Mouse (Mus musculus) erythroblast, embryonic 14.5 days (primary cell): ENCODE data around the gene Psmd3. TPM values are rescaled to one million over a fixed set of nuclear protein-coding genes. Genes with fewer than 3 reads are reported as not detected.
"Not testable (repeated sequence)": the region's sequence is repeated elsewhere in the genome, so short reads cannot be mapped to it uniquely, and the experiment has no call there.

Experiments
- H3K27me3 ChIP-seq: 2 replicates; pipeline ENCODE4 v1.6.1; 2012; ENCODE audit warnings: inconsistent platforms; ENCODE audit not compliant: control insufficient read depth
- H3K36me3 ChIP-seq: 2 replicates; pipeline ENCODE4 v1.6.1; 2012; ENCODE audit warnings: mild to moderate bottlenecking, inconsistent platforms; ENCODE audit not compliant: control insufficient read depth
- H3K4me1 ChIP-seq: 2 replicates; pipeline ENCODE4 v1.6.1; 2012; ENCODE audit warnings: inconsistent platforms; ENCODE audit not compliant: control insufficient read depth
- H3K4me3 ChIP-seq: replicated peaks from 2 replicates; pipeline ENCODE3; 2012; ENCODE audit warnings: moderate library complexity, mild to moderate bottlenecking, inconsistent platforms
- H3K9me3 ChIP-seq: 2 replicates; pipeline ENCODE4 v1.6.1; 2012; ENCODE audit warnings: low read length, inconsistent platforms, mixed read lengths; ENCODE audit not compliant: control insufficient read depth
- GATA1 ChIP-seq: IDR thresholded peaks from 2 replicates; pipeline ENCODE4 v1.6.1; 2012; ENCODE audit warnings: low read length, inconsistent platforms, mixed read lengths
- TAL1 ChIP-seq: IDR thresholded peaks from 3 replicates; pipeline ENCODE4 v1.6.1; 2012; ENCODE audit warnings: low read length, inconsistent platforms, mixed read lengths
- polyA plus RNA-seq: library from polyadenylated mRNA; stranded (reverse); fragments of >175 nt; gene quantifications from 2 replicates; pipeline ENCODE4 v1.2.3, GENCODE M21; 2012

The Psmd3 gene
- polyA plus RNA-seq, 1 experiment: 15.0 TPM

DNA sequence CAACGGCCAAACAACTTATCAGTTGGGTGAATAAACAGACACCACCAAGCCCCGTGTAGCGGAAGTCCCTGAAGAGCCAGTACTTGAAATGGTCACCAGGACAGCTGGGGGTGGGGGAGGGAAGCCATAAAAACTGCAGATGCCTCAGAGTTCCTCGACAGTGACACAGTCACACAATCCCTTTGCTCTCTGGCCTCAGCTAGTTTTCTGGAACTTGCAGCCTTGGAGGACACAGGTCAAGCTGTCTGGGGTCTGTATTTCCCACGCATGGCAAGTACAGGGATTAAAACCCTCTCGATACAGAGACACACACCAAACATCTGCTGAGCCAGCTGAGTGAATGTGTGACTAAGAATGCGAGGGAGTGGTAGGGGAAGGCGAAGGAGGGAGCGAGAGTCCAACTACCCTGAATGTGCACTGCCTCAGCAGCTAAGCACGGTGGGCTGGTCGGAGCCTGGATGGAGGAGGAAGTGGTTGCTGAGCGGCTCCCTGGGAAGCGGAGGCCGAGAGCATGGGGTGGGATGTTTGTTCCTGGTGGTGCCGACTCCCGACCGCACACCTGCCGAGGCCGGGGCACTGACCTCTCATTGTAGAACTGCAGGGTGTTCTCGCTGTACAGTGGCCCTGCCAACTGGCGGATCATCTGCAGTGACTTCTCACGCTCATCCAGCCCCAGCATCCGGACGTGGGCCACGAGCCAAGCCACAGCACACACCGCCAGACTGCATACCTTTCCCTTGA, 26.8 kb downstream of the Psmd3 start:
- no peaks in the 10 kb centered on the region for H3K9me3 ChIP-seq
- peaks cover 96% of the 10 kb centered on the region for H3K36me3 ChIP-seq
- H3K4me3 ChIP-seq: no peak overlapping the region
- H3K4me1 ChIP-seq: peaks cover 21% of the 10 kb centered on the region
- TF ChIP-seq TAL1: no peak
- TF ChIP-seq GATA1: no peak
- H3K27me3 ChIP-seq: no peaks in the 10 kb centered on the region

DNA sequence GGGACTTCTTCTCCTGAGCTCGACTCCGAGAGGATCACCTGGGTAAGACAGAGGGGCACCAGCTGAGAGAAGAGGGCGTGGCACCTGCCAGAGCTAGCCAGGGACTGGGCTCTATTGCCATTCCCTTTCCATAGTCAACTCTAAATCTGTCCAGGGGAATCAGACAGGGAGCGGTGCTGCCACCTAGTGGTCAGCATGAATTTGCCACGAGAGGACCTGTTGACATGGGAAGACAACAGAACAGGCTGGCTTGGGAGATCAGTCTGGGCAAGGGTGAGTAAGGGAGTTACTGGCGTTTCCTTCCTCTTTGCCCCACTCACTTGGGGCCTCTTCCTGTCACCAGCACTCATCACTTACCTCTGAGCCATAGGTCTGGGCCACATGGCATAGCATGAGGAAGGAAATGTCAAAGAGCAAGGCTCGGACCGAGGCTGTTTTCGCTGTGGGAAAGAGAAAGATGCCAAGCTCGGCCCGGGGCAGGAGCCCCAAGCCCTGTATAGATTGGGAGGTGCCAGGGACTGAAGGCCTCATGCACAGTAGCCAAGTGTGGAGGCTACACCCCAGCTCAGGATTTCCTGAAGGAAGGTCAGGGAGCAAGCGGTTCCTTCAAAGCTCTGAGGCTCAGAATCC, 28.2 kb downstream of the Psmd3 start:
- no peaks in the 10 kb centered on the region for H3K9me3 ChIP-seq
- no peak overlapping the region for H3K4me3 ChIP-seq
- H3K27me3 ChIP-seq: no peaks in the 10 kb centered on the region
- H3K36me3 ChIP-seq: peaks cover 96% of the 10 kb centered on the region
- TF ChIP-seq TAL1: no peak
- peaks cover 21% of the 10 kb centered on the region for H3K4me1 ChIP-seq

DNA sequence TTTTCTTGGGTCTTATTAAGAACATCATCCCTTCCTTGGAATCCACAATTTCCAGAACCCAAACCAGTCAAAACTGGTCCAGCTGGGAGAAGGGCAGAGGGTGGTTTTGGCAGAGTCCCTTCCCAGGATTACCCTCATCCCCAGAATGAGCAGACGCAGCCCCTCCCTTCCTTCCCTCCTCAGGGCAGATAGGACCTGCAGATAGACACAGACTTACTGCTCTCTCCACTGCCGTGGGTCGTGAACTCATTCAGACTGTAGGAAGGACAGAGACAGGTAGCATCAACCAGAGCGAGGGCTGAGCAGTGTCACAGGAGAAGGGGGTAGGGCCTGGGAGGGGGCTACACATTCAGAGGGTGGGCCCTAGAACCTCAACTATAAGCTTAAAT, 28.7 kb downstream of the Psmd3 start:
- TF ChIP-seq TAL1 (no peak), GATA1 (no peak)
- H3K4me3 ChIP-seq: no peak overlapping the region
- peaks cover 96% of the 10 kb centered on the region for H3K36me3 ChIP-seq
- H3K27me3 ChIP-seq: no peaks in the 10 kb centered on the region
- H3K9me3 ChIP-seq: no peaks in the 10 kb centered on the region
- H3K4me1 ChIP-seq: peaks cover 21% of the 10 kb centered on the region

DNA sequence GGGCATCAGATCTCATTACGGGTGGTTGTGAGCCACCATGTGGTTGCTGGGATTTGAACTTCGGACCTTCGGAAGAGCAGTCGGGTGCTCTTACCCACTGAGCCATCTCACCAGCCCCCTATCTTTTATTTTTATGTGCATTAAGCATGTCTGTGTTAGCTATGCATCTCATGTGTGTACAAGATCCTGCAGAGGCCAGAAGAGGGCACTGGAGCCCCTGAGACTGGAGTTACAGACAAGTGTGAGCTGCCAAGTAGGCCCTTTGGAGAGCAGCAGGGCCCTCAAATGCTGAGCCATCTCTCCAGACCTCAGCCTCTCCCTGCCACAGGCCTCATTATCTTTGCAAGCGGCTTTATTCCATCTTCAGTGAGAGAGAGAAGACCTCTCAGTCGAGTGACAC, 29.7 kb downstream of the Psmd3 start:
- not testable (repeated sequence) for H3K9me3 ChIP-seq, H3K4me3 ChIP-seq, H3K27me3 ChIP-seq
- Histone ChIP-seq H3K36me3 (peaks cover 96% of the 10 kb centered on the region), H3K4me1 (peaks cover 21% of the 10 kb centered on the region)

DNA sequence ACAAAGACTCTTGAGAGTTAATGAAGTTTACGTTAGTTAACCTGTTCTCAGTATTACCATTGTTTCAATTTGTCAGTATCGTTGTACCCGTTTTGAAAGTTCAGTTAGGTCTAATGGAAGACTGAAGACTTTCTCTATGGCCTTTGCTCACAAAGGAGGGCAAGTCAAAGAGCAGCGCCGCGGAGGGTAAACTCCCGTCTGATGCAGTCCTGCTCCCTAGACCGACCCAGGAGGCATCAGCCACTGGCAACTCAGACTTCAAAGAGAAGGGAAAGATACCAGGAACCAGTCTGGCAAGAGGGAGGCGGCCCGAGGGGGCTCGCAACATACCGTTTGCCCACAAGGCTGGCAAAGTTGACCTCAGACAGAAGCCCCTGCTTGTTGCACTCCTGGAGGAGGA, 31.3 kb downstream of the Psmd3 start:
- no peaks in the 10 kb centered on the region for H3K9me3 ChIP-seq
- H3K4me3 ChIP-seq: no peak overlapping the region
- peaks cover 28% of the 10 kb centered on the region for H3K4me1 ChIP-seq
- TF ChIP-seq TAL1: no peak
- no peak for TF ChIP-seq GATA1
- H3K27me3 ChIP-seq: no peaks in the 10 kb centered on the region
- H3K36me3 ChIP-seq: peaks cover 96% of the 10 kb centered on the region

DNA sequence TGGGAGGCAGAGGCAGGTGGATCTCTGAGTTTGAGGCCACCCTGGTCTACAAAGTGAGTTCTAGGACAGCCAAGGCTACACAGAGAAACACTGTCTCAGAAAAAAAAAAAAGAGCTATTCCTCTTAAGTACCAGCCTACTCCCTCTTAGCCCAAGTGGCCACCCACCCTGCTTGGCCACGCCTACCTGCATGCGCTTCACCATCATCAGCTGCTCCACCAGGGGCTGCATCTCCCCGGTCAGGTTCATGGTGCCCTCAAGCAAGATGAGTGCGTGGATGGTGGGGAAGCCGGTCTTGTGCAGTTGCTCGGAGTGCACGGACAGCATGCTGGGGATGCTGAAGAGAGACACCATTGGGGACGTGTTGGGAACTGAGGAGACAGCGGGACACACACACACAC, 33.6 kb downstream of the Psmd3 start:
- Histone ChIP-seq H3K36me3 (peaks cover 88% of the 10 kb centered on the region), H3K27me3 (no peaks in the 10 kb centered on the region), H3K9me3 (no peaks in the 10 kb centered on the region), H3K4me3 (no peak overlapping the region), H3K4me1 (peaks cover 28% of the 10 kb centered on the region)
- no peak for TF ChIP-seq GATA1

DNA sequence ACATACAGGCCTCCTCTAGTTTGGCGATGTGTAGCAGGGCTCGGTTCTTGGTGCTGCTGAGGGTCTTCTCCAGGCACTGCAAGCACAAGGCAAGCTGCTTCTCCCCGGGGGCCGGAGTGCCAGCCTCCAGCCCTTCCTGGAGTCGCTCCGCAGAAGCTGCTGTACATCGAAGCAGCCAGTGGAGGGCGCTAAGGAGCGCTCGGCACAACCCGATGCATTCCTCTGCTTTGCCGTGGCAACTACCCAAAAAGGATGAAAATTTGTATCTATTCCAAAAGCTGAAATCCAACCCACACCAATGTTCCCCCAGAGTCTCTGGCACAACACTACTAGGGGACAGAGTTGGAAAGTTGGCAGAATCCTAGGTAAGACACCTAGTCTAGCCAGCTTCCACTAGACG, 35.5 kb downstream of the Psmd3 start:
- Histone ChIP-seq H3K4me3 (no peak overlapping the region), H3K27me3 (no peaks in the 10 kb centered on the region), H3K9me3 (no peaks in the 10 kb centered on the region), H3K36me3 (peaks cover 80% of the 10 kb centered on the region), H3K4me1 (peaks cover 22% of the 10 kb centered on the region)
- TF ChIP-seq TAL1 (no peak), GATA1 (no peak)

DNA sequence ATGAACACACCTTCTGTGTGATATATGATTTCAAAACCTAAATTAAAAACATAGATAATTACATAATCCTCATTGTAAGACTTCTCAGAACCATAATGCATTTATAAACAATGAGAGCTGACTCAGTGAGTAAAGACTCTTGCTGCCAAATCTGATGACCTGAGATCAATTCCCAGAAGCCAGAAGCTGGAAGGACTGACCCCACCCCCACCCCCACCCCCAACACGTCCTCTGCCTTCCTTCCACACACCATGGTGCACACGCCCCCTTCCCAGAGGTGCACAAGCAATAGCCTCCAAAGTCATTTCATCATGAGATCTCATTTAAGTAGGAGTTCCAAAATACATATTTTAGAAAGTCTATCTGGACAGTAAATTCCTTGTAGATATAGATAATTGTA, 38.4 kb downstream of the Psmd3 start:
- no peaks in the 10 kb centered on the region for H3K9me3 ChIP-seq
- no peaks in the 10 kb centered on the region for H3K27me3 ChIP-seq
- peaks cover 22% of the 10 kb centered on the region for H3K4me1 ChIP-seq
- TF ChIP-seq GATA1 (no peak), TAL1 (no peak)
- no peak overlapping the region for H3K4me3 ChIP-seq
- H3K36me3 ChIP-seq: peaks cover 77% of the 10 kb centered on the region

DNA sequence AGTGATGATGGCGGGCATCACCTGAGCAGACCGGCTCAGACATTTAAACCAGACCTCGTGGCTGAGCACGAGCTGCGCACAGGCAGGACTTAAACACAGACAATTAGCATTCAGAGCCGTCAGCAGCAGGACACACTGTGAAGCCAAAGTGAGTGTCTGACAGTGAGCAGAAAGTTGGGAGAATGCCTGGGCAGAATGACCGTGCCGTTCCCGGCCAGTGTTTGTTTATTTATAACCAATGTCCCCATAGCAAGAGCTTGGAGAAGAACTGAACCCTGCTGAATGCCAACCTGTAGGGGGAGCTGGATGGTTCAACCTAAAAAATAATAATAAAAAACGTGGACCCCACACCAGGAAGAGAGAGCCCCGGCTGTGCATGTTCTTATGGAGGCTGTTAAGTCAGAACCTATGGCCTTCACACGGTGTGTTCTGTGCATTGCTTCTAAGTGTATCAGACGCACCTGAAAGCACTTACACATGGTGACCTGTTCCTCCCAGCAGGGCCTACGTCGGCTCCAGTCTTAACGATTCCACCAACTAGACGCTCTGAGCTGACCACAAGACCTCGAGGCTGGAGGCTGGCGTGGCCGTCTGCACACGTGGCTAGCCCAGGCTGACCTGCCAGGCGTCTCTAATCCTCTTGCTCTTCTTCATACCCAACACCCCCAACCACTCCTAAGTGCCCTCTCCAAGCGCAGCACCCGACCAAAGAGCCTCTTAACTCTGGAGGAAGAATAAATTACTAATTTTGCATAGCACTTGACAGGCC, 39.3 kb downstream of the Psmd3 start:
- TF ChIP-seq TAL1: no peak
- TF ChIP-seq GATA1: no peak
- Histone ChIP-seq H3K27me3 (no peaks in the 10 kb centered on the region), H3K9me3 (no peaks in the 10 kb centered on the region), H3K36me3 (peaks cover 76% of the 10 kb centered on the region), H3K4me3 (no peak overlapping the region), H3K4me1 (peaks cover 25% of the 10 kb centered on the region)
